Mouse (Mus musculus) c-Kit-negative CD71-positive TER-119-positive erythroid progenitor cells, embryonic 14.5 days (primary cell): ENCODE measurements around the gene St14.
A peak's percentile ranks its signal among the peaks of the same experiment; 100 is the strongest.
"Not testable (repeated sequence)": the region's sequence is repeated elsewhere in the genome, so short reads cannot be mapped to it uniquely, and the experiment has no call there.

Experiments used
- DNase-seq: peaks from one replicate; pipeline ENCODE4 v3.0.0-alpha.2; 2013; ENCODE audit warnings: low read depth, low spot score

Gene St14

GRCm38 (mm10) chr9:31131205-31131968, at the start of gene St14:
TSS of gene St14 (minus strand) at chr9:31131853.
- no peak for DNase-seq

DNA sequence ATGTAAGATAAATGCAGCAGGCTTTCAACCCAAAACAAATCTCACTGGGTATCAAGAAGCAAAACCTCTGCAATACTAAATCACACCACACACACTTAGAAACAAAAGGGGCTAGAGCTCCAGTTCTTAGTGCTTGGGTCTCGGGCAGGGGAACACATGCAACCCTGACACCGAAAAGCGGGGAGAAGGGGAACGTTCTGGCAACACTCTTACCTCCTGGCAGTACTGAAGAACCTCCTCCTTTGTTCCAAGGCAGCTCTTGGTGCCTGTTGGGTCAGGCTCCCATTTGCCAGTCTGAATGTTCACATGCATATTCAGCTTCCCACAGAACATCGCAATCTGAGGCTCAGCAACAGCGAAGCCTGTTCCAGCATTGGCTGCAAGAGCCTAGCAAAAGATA, 46.0 kb upstream of the St14 start:
- DNase-seq: no peak

DNA sequence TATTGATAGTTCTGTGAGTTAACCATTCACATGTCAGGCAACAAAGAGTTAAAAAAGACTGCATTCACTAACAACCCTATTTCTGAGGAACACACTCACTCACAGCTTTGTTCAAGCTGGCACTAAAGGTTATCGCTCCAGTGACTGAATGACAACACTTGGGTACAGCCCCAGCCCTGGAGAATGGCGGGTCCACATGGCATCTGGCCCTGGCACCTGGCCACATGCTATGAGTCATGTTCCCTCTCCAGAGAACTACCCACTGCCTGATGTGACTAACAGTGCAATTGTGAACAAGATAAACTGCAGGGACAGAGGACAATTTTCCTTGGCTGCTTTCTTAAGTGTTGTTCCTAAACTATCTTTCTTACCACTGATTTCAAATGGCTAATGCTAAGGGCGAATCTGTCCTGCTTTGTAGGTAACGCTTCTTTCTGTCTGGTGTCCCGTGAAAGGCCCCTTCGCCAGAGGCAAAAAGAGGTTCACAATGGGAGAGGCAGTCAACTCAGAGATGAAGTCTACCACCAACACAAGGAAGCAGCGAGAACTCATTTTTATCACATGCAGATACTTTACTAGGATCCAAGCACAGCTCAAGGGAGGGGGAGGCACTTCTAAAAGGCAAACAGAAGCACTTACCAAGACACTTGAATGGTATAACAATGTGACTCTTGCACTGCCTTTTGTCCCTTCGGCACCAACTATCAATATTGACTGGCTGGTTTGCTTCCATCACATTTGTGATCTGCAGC, 44.9 kb upstream of the St14 start:
- DNase-seq: no peak

GRCm38 (mm10) chr9:31175978-31176377, 44.3 kb upstream of the St14 start:
- DNase-seq: no peak

DNA sequence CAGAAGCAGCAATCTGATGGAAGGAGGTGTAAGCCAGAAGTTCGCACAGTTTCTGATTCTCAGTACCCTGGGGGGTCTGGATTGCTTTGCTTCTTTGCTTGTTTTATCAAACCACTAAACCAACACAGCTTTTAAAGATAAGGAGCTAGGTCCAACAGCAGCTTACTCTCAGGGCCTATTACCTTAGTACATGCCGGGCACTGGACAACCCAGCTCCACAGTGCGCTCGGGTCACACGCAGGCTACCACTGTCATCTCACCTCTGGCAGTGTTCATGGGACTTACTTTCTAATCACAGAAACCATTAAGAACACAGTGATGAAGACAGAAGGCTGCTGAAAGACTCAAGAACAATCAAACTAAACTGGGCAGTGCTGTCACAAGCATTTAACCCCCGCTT, 43.7 kb upstream of the St14 start:
- no peak for DNase-seq

DNA sequence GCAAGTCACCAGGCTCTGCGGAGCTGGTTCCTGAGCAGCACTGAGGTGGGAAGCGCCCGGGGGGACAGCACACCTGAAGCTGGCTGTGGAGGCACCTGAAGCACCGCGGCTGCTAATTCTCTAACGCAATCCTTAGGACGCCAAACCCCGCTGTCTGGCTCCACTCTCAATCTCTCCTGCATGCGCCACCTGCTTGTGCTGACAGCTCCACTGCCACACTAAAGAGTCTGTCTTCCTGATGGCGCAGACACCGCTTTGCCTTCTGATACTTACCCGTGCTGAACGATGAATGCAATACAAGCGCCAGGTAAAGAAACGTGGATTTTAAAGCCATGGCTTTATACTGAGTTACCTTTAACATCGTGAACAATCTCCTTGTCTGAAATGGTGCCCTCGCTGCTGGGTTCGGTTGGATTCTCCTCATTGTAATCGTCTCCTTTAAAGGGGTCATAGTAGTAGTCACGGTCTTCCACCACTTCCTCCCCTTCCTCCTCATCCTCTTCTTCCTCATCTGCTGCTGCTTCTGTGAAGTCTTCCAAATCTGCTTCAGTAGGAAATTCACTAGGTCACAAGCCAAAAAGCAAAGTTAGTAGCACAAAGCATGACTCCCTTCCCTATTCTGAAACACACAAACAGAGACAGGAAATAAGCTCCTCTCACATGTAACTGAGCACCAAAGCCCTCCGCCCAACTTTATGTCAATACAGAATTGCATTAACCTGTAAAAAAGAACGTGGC, 36.9 kb upstream of the St14 start:
- DNase-seq: no peak

DNA sequence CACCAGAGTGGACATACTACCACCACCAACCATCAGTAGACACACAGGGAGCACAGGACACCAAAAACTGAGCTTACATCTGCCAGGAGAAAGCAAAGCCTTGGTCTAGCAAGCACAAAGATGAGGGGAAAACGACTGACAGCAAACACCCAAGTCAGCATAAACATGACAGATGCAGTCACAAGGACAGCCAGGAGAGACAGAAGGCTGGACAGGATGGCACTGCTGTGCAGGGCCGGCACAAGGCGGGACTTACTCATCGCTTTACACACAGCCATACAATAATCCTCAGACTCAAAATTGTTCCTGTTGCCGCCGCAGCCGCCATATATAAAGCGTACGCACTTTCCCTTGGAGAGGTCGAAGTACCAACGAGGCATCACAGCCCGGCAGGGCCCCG, 35.7 kb upstream of the St14 start:
- no peak for DNase-seq

- DNase-seq: not testable (repeated sequence)
Observed at GRCm38 (mm10) chr9:31165505-31165904, 33.9 kb upstream of the St14 start.

GRCm38 (mm10) chr9:31163327-31163726, 31.7 kb upstream of the St14 start:
- no peak for DNase-seq

- DNase-seq: no peak
Observed at GRCm38 (mm10) chr9:31162911-31163310, 31.3 kb upstream of the St14 start.

- no peak for DNase-seq
Observed at GRCm38 (mm10) chr9:31159910-31160309, 28.3 kb upstream of the St14 start.

GRCm38 (mm10) chr9:31156594-31156993, 24.9 kb upstream of the St14 start:
- DNase-seq: no peak

GRCm38 (mm10) chr9:31151050-31151449, 19.4 kb upstream of the St14 start:
- peak; percentile 52 for DNase-seq

DNA sequence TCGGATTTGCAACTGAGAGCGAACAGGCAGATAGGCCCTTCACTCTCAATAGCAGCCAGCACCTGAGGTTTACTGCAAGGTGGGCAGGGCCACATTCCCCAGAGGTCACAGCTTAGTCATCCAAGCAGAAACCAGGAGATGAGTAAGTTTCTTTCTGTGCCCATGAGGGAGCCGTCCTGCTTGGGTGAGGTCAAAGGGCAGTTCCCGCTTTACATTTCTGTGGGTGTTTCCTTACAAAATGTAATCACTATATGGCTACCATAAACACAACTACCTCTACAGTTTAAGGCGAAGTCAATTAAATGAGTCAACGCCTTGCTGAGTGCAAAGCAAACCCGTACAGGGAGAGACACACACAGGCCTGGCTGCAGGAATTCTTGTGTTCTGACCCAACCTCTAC, 16.5 kb upstream of the St14 start:
- DNase-seq: no peak

GRCm38 (mm10) chr9:31145272-31145925, 13.7 kb upstream of the St14 start:
- DNase-seq: no peak

DNA sequence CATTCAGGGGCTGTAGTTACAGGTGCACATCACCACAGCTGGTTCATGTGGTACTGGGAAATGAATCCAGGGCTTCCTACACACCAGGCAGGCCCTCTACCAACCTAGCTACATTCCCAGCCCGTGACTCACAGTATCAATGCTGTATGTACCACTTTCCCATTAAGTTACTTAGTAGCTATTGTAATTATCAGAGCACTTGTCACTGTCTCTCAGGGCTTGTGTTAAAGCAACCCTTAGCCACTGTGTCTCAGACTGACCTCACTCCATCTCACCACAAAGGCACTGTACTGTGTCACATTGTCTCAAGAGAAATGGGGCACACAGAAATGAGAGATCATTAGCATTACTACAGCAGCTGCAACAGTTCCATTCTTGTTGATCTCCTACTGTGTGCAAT, 11.3 kb upstream of the St14 start:
- DNase-seq: no peak

DNA sequence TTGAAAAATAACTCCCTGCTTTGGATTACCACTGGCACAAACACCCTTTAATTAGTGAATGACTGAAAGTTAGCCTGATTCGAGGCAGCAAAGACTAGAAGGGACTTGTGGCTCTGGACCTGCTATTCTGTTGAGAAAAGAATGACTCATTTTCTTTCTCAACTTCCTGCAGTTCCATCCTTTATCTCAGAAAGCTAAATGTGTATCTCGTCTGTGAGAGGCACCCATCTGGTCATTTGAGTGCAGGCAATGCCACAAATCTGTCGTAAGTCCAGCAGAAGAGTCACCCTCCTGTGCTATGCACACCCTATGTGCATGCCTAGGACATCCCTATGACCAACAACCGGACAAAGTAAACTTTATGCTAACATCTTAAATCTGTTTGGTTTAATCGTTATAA, 1.5 kb upstream of the St14 start:
- DNase-seq: no peak

DNA sequence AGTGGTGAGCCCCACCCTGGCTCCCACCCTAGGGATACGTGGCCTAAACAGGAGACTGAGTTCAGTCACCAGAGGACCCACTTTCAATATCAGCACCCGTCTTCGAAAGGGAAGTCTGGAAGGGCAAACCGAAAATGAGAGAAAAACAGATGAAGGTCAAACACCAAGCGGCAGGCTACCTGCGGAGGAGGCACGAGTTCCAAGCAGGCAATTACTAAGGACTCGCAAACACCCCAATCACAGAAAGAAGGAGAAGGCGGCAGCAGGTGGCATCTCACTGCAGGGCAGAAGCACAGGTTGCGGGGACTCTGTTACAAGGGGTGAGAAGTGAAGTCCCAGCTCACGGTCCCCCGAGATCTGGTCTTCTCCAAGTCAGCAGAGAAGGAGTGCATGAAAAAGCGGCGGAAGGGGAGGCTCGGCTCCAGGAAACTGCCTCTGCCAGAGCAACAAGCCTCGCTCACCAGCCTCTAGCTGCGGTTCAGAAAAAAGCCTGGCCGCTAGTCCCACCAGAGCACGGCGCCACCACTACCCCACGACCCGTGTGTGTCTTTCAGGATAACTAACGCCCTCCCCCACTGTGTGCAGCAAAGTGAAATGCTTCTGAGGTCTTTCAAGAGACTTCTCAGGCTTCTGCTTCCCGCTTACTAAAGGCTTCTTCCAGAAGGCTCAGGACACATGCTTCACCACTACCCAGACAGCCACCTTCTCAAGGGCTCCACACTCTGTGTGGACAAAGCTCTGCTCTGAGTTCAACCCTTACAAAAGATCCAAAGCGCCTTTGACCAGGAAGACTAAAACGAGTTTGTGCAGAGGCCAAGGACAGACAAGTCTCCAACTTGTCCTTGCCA, 1.1 kb downstream of the St14 start:
- DNase-seq: no peak

DNA sequence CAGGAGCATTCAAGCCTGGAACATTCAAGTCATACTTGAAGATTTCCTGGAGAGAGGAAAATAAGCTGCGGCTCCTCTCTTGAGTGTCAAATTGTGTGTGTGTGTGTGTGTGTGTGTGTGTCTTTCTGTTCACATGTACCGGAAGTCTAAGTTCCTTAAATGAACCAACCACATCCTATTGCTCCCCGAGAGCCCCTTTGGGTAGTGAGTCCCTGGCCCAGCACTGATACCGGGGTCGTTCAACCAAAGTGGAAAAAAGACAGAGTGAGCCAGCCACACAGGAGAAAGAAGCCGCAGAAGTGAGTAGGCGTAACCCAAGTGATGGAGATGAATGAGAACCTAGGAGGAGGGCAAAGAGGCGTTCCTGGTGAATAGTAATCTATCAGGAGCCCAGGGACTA, 1.7 kb downstream of the St14 start:
- DNase-seq: no peak

GRCm38 (mm10) chr9:31127876-31128465, 3.7 kb downstream of the St14 start:
- DNase-seq: no peak

- no peak for DNase-seq
Observed at GRCm38 (mm10) chr9:31126079-31126478, 5.6 kb downstream of the St14 start.
